Mouse (Mus musculus): ENCODE results near the gene Phgr1. TPM values are rescaled to one million over a fixed set of nuclear protein-coding genes. Genes with fewer than 3 reads are reported as not detected.
A peak's percentile ranks its signal among the peaks of the same experiment; 100 is the strongest.

Phgr1 gene
- polyA plus RNA-seq, 1 experiment: 17.2 TPM

GRCm38 (mm10) chr2:118776295-118776694 is 3.7 kb downstream of the Phgr1 start:
- Histone ChIP-seq H3K4me1 (peaks cover 31% of the 10 kb centered on the region), H3K9me3 (no peaks in the 10 kb centered on the region), H3K27me3 (replicated peaks) (peaks cover 54% of the 10 kb centered on the region), H3K36me3 (replicated peaks; ENCODE audit: low read length) (no peaks in the 10 kb centered on the region), H3K4me3 (replicated peaks) (no peak overlapping the region)
- TF ChIP-seq GATA1 (IDR thresholded peaks at IDR 0.05; ENCODE audit: borderline replicate concordance, low read length) (no peak), FLI1 (IDR thresholded peaks at IDR 0.05; ENCODE audit: low read length) (no peak)

DNA sequence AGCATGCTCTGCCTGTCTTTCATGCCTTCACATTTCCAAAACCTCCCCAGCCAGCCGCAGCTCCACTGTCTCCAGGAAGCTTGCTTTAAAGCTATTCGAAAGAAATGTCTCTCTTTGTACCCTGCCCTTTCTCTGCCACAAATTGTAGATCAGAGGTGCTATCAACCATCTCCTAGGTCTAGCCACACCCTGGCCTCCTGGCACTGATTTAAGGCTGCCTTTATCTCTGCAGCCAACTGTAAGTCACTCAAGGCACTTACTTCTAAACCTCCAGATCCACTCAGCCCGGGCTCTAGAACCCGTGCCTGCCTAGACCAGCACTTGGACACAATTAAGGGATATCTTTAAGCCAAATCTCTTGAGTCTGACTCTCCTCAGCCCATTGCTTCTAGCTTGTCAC is 5.8 kb downstream of the Phgr1 start:
- Histone ChIP-seq H3K36me3 (replicated peaks; ENCODE audit: low read length) (no peaks in the 10 kb centered on the region), H3K4me3 (replicated peaks) (no peak overlapping the region), H3K4me1 (peaks cover 31% of the 10 kb centered on the region), H3K9me3 (no peaks in the 10 kb centered on the region), H3K27me3 (replicated peaks) (peaks cover 56% of the 10 kb centered on the region)
- TF ChIP-seq GATA1 (IDR thresholded peaks at IDR 0.05; ENCODE audit: borderline replicate concordance, low read length): no peak
- no peak for TF ChIP-seq FLI1 (IDR thresholded peaks at IDR 0.05; ENCODE audit: low read length)

DNA sequence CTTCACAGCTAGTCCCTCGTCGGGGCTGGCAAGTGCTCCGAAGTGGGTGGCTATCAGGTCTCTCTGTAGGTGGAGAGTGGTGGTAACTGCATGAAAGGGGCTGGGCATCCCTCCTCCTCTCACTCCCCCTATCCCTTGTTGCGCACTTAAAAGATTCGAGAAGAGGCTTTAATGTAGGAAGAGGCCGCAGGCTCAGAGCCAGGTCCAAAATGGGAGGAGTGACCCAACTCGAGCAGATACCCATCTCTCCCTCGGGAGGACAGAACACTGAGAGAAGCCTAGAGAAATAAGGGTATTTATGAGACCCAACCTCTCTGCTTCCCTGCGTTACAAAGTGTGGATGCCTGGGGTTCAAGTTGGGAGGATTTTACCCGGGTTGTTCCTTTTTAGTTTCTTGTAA is 6.5 kb downstream of the Phgr1 start:
- H3K36me3 ChIP-seq (replicated peaks; ENCODE audit: low read length): no peaks in the 10 kb centered on the region
- peak overlapping the region; percentile 87 for H3K4me3 ChIP-seq (replicated peaks)
- H3K27me3 ChIP-seq (replicated peaks): peaks cover 57% of the 10 kb centered on the region
- TF ChIP-seq FLI1 (IDR thresholded peaks at IDR 0.05; ENCODE audit: low read length): no peak
- no peak for TF ChIP-seq GATA1 (IDR thresholded peaks at IDR 0.05; ENCODE audit: borderline replicate concordance, low read length)
- H3K4me1 ChIP-seq: peaks cover 31% of the 10 kb centered on the region
- H3K9me3 ChIP-seq: no peaks in the 10 kb centered on the region

- H3K4me3 ChIP-seq (replicated peaks): peak within 1 kb of the TSS; percentile 87
- H3K9me3 ChIP-seq: no peaks in the 10 kb centered on the region
- no peaks in the 10 kb centered on the region for H3K36me3 ChIP-seq (replicated peaks; ENCODE audit: low read length)
- peaks cover 56% of the 10 kb centered on the region for H3K27me3 ChIP-seq (replicated peaks)
- peaks cover 31% of the 10 kb centered on the region for H3K4me1 ChIP-seq
- TF ChIP-seq GATA1 (IDR thresholded peaks at IDR 0.05; ENCODE audit: borderline replicate concordance, low read length): no peak
- no peak for TF ChIP-seq FLI1 (IDR thresholded peaks at IDR 0.05; ENCODE audit: low read length)
Measured at GRCm38 (mm10) chr2:118779504-118780480, 7.2 kb downstream of the Phgr1 start, which contains the start of gene Disp2. TSS of gene Disp2 (plus strand) at chr2:118779719.

DNA sequence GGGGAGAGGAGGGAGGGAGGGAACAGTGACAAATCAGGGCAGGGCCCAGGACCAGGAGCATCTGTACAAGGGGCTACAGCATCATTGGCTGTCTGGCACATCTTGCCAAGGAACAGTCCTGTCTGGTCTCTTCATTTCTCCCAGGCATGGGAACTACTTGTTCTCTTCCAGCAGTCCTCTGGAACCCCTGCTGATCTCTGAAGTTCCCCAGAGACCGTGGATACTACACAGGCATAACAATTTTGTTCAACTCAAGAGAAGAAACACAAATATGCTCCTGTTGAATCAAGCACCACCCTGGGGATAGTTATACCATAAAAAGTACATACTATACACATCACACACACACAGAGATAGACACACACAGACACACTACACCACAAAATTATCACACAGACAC is 8.5 kb downstream of the Phgr1 start:
- no peak for TF ChIP-seq FLI1 (IDR thresholded peaks at IDR 0.05; ENCODE audit: low read length)
- no peak for TF ChIP-seq GATA1 (IDR thresholded peaks at IDR 0.05; ENCODE audit: borderline replicate concordance, low read length)
- no peaks in the 10 kb centered on the region for H3K36me3 ChIP-seq (replicated peaks; ENCODE audit: low read length)
- H3K27me3 ChIP-seq (replicated peaks): peaks cover 59% of the 10 kb centered on the region
- H3K9me3 ChIP-seq: no peaks in the 10 kb centered on the region
- no peak overlapping the region for H3K4me3 ChIP-seq (replicated peaks)
- H3K4me1 ChIP-seq: peaks cover 18% of the 10 kb centered on the region

DNA sequence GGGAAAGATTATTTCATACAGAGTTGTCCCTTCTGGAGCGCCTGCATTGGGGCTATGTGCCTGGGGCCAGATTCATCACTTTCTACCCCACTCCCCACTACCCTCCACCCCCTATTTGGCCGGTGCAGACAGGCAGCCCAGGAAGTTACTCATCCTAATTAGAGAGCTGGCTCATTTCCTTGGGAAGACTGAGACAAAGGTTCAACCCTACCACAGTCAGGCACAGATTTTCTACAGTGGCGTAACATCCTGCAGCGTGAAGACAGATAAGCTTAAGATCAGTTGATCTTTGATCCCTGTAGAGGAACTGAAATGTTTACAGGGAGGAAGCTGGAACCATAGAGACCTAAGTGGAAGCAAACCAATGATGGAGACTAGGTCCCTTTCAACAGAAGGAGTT is 9.7 kb downstream of the Phgr1 start:
- peaks cover 65% of the 10 kb centered on the region for H3K27me3 ChIP-seq (replicated peaks)

GRCm38 (mm10) chr2:118783093-118783492 is 10.5 kb downstream of the Phgr1 start:
- H3K36me3 ChIP-seq (replicated peaks; ENCODE audit: low read length): no peaks in the 10 kb centered on the region
- no peaks in the 10 kb centered on the region for H3K9me3 ChIP-seq
- peaks cover 70% of the 10 kb centered on the region for H3K27me3 ChIP-seq (replicated peaks)
- no peak for TF ChIP-seq GATA1 (IDR thresholded peaks at IDR 0.05; ENCODE audit: borderline replicate concordance, low read length)
- TF ChIP-seq FLI1 (IDR thresholded peaks at IDR 0.05; ENCODE audit: low read length): no peak
- H3K4me3 ChIP-seq (replicated peaks): no peak overlapping the region
- H3K4me1 ChIP-seq: peaks cover 16% of the 10 kb centered on the region

More for the DNA sequence above, 9.7 kb downstream of the Phgr1 start:
- peaks cover 16% of the 10 kb centered on the region for H3K4me1 ChIP-seq
- H3K9me3 ChIP-seq: no peaks in the 10 kb centered on the region
- H3K4me3 ChIP-seq (replicated peaks): no peak overlapping the region
- no peaks in the 10 kb centered on the region for H3K36me3 ChIP-seq (replicated peaks; ENCODE audit: low read length)
- TF ChIP-seq FLI1 (IDR thresholded peaks at IDR 0.05; ENCODE audit: low read length) (no peak), GATA1 (IDR thresholded peaks at IDR 0.05; ENCODE audit: borderline replicate concordance, low read length) (no peak)

DNA sequence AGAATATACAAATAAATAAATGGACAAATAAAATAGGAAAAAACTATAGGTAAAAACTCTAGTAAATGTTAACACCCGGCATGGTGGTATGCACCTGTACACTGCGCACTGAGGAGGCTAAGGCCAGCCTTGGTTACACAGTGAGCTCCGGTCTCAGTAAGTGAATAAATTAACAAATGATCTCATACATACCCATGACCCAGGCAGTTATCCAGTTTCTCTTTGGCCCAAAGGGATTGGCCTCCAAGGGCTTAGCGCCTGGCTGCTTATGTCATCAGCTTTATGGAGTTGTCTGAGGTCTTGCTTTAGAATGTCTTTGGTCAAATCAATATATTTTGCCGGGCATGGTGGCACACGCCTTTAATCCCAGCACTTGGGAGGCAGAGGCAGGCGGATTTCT is 11.1 kb downstream of the Phgr1 start:
- H3K4me1 ChIP-seq: peaks cover 16% of the 10 kb centered on the region
- peaks cover 70% of the 10 kb centered on the region for H3K27me3 ChIP-seq (replicated peaks)
- TF ChIP-seq GATA1 (IDR thresholded peaks at IDR 0.05; ENCODE audit: borderline replicate concordance, low read length) (no peak), FLI1 (IDR thresholded peaks at IDR 0.05; ENCODE audit: low read length) (no peak)
- no peaks in the 10 kb centered on the region for H3K36me3 ChIP-seq (replicated peaks; ENCODE audit: low read length)
- H3K9me3 ChIP-seq: no peaks in the 10 kb centered on the region
- H3K4me3 ChIP-seq (replicated peaks): no peak overlapping the region

DNA sequence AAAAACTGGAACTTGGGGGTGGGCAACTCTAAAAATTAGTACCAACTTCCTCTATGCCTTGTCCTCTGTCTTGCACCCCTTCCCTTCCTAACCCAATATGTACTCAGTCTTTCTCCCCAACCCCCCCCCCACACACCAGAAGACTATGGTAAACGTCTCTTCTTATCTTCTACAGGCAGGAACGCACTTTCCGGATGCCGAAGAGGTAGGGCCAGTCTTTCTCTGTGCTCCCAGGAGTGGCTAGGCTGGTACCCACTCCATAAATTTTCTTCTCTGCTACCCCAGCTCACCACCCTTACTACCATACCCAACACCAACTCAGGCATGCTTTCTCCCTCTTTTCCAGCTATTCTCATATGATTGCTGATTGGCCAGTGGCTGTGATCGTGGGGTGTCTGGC is 14.0 kb downstream of the Phgr1 start:
- TF ChIP-seq GATA1 (IDR thresholded peaks at IDR 0.05; ENCODE audit: borderline replicate concordance, low read length) (no peak), FLI1 (IDR thresholded peaks at IDR 0.05; ENCODE audit: low read length) (no peak)
- peaks cover 14% of the 10 kb centered on the region for H3K4me1 ChIP-seq
- H3K36me3 ChIP-seq (replicated peaks; ENCODE audit: low read length): no peaks in the 10 kb centered on the region
- no peak overlapping the region for H3K4me3 ChIP-seq (replicated peaks)
- H3K27me3 ChIP-seq (replicated peaks): peaks cover 85% of the 10 kb centered on the region
- 0 out of 2 replicates have a peak, but pooled peaks cover 5% of the 10 kb centered on the region for H3K9me3 ChIP-seq

GRCm38 (mm10) chr2:118789501-118789900 is 16.9 kb downstream of the Phgr1 start:
- Histone ChIP-seq H3K27me3 (replicated peaks) (peaks cover 96% of the 10 kb centered on the region), H3K4me1 (peaks cover 17% of the 10 kb centered on the region), H3K9me3 (0 out of 2 replicates have a peak, but pooled peaks cover 5% of the 10 kb centered on the region), H3K4me3 (replicated peaks) (no peak overlapping the region), H3K36me3 (replicated peaks; ENCODE audit: low read length) (no peaks in the 10 kb centered on the region)
- TF ChIP-seq GATA1 (IDR thresholded peaks at IDR 0.05; ENCODE audit: borderline replicate concordance, low read length) (no peak), FLI1 (IDR thresholded peaks at IDR 0.05; ENCODE audit: low read length) (no peak)
